Mouse (Mus musculus) midbrain, embryonic 11.5 days (tissue): ENCODE results near the gene Zfp518b. TPM values are rescaled to one million over a fixed set of nuclear protein-coding genes. Genes with fewer than 3 reads are reported as not detected.
A peak's percentile ranks its signal among the peaks of the same experiment; 100 is the strongest.

Experiments used
- ATAC-seq: fragments of 200-750 bp; cut with Nextera tagmentation; 2 replicates; pipeline ENCODE4 v1.8.0; 2017; ENCODE audit warnings: moderate TSS enrichment, moderate library complexity; ENCODE audit not compliant: low FRiP score
- DNase-seq: peaks from one replicate; pipeline ENCODE4 v3.0.0; 2015; ENCODE audit warnings: low spot score; ENCODE audit errors: missing footprints
- H3K27ac ChIP-seq: fragments of 300-500 bp; sonication (generic); 2 replicates; pipeline ENCODE4 v1.5.1; 2014; ENCODE audit warnings: low read depth, low read length
- H3K27me3 ChIP-seq: fragments of 300-500 bp; sonication (generic); 2 replicates; pipeline ENCODE4 v1.6.1; 2014; ENCODE audit warnings: mild to moderate bottlenecking, low read length, moderate library complexity, mixed read lengths; ENCODE audit not compliant: control insufficient read depth, insufficient read depth
- H3K36me3 ChIP-seq: fragments of 300-500 bp; sonication (generic); 2 replicates; pipeline ENCODE4 v1.6.1; 2014; ENCODE audit warnings: mild to moderate bottlenecking, low read length, moderate library complexity, mixed read lengths; ENCODE audit not compliant: control insufficient read depth, insufficient read depth
- H3K4me1 ChIP-seq: fragments of 300-500 bp; sonication (generic); 2 replicates; pipeline ENCODE4 v1.6.1; 2014; ENCODE audit warnings: low read length; ENCODE audit not compliant: control insufficient read depth, insufficient read depth
- H3K4me2 ChIP-seq: fragments of 300-500 bp; sonication (generic); 2 replicates; pipeline ENCODE4 v1.6.1; 2014; ENCODE audit warnings: mild to moderate bottlenecking, moderate library complexity
- H3K4me3 ChIP-seq: fragments of 300-500 bp; sonication (generic); 2 replicates; pipeline ENCODE4 v1.5.1; 2014; ENCODE audit warnings: low read depth, low read length
- H3K9ac ChIP-seq: fragments of 300-500 bp; sonication (generic); 2 replicates; pipeline ENCODE4 v1.6.1; 2014; ENCODE audit warnings: low read length
- H3K9me3 ChIP-seq: fragments of 300-500 bp; sonication (generic); 2 replicates; pipeline ENCODE4 v1.6.1; 2016; ENCODE audit warnings: low read length; ENCODE audit not compliant: control insufficient read depth
- WGBS: fragments of 180-500 bp; shearing (Covaris S2); extraction: QIAGEN DNeasy Blood & Tissue Kit; methylation state at CpG from one replicate; pipeline ENCODE4 v1.1.7; 2014; 5-methylcytosine and 5-hydroxymethylcytosine counted together
- polyA plus RNA-seq: library from polyadenylated mRNA; unstranded; fragments of >200 nt; fragmentation: Nextera tagmentation; extraction: Ambion mirVana; gene quantifications from 2 replicates; pipeline ENCODE4 v1.2.1, GENCODE M21; 2014

The Zfp518b gene
- polyA plus RNA-seq, 1 experiment from 2014 or later = 39.9 TPM

GRCm38 (mm10) chr5:38692859-38693258 lies 8.2 kb upstream of the Zfp518b start:
- DNase-seq = no peak

GRCm38 (mm10) chr5:38689186-38689585 lies 4.6 kb upstream of the Zfp518b start:
- H3K4me1 ChIP-seq = no peaks in the 10 kb centered on the region
- DNase-seq = no peak
- ATAC-seq = no peak
- H3K27ac ChIP-seq = no peak overlapping the region
- H3K4me3 ChIP-seq = no peak overlapping the region
- no peak overlapping the region for H3K9ac ChIP-seq
- no peaks in the 10 kb centered on the region for H3K36me3 ChIP-seq
- H3K27me3 ChIP-seq = no peaks in the 10 kb centered on the region
- 94% methylated on average over 6 of the region's 6 CpGs for WGBS
- H3K4me2 ChIP-seq = no peak overlapping the region
- H3K9me3 ChIP-seq = no peaks in the 10 kb centered on the region

More at GRCm38 (mm10) chr5:38692859-38693258, 8.2 kb upstream of the Zfp518b start:
- no peaks in the 10 kb centered on the region for H3K4me1 ChIP-seq
- H3K27ac ChIP-seq = no peak overlapping the region
- H3K9me3 ChIP-seq = no peaks in the 10 kb centered on the region
- no peaks in the 10 kb centered on the region for H3K36me3 ChIP-seq
- no peak overlapping the region for H3K4me3 ChIP-seq
- WGBS = 92% methylated on average over 6 of the region's 6 CpGs
- no peak overlapping the region for H3K4me2 ChIP-seq
- no peak for ATAC-seq
- H3K9ac ChIP-seq = no peak overlapping the region
- no peaks in the 10 kb centered on the region for H3K27me3 ChIP-seq

- no peak for DNase-seq
- H3K4me1 ChIP-seq = peaks cover 12% of the 10 kb centered on the region
- no peak overlapping the region for H3K9ac ChIP-seq
- H3K4me2 ChIP-seq = no peak overlapping the region
- no peak for ATAC-seq
- H3K4me3 ChIP-seq = no peak overlapping the region
- H3K27me3 ChIP-seq = no peaks in the 10 kb centered on the region
- H3K27ac ChIP-seq = no peak overlapping the region
- H3K36me3 ChIP-seq = peaks cover 2% of the 10 kb centered on the region; the same call in 1 of the 2 replicates
- 79% methylated on average over 1 of the region's 1 CpGs for WGBS
- H3K9me3 ChIP-seq = no peaks in the 10 kb centered on the region
Observed at GRCm38 (mm10) chr5:38687694-38688093, 3.1 kb upstream of the Zfp518b start.

GRCm38 (mm10) chr5:38658836-38659235 lies 25.8 kb downstream of the Zfp518b start:
- no peak overlapping the region for H3K4me3 ChIP-seq
- H3K4me1 ChIP-seq = no peaks in the 10 kb centered on the region
- DNase-seq (no peak), ATAC-seq (no peak)
- WGBS = 85% methylated on average over 5 of the region's 5 CpGs
- no peaks in the 10 kb centered on the region for H3K36me3 ChIP-seq
- no peak overlapping the region for H3K4me2 ChIP-seq
- H3K9ac ChIP-seq = no peak overlapping the region
- H3K9me3 ChIP-seq = no peaks in the 10 kb centered on the region
- no peaks in the 10 kb centered on the region for H3K27me3 ChIP-seq
- no peak overlapping the region for H3K27ac ChIP-seq

- H3K27ac ChIP-seq = no peak overlapping the region
- no peaks in the 10 kb centered on the region for H3K36me3 ChIP-seq
- ATAC-seq (no peak), DNase-seq (no peak)
- H3K4me3 ChIP-seq = no peak overlapping the region
- no peak overlapping the region for H3K9ac ChIP-seq
- 74% methylated on average over 6 of the region's 6 CpGs for WGBS
- no peaks in the 10 kb centered on the region for H3K27me3 ChIP-seq
- H3K4me1 ChIP-seq = no peaks in the 10 kb centered on the region
- no peaks in the 10 kb centered on the region for H3K9me3 ChIP-seq
- no peak overlapping the region for H3K4me2 ChIP-seq
Observed at GRCm38 (mm10) chr5:38656204-38656603, 28.4 kb downstream of the Zfp518b start.

- Histone ChIP-seq H3K27ac (no peak overlapping the region), H3K9ac (no peak overlapping the region), H3K27me3 (no peaks in the 10 kb centered on the region), H3K4me1 (no peaks in the 10 kb centered on the region), H3K4me2 (no peak overlapping the region), H3K4me3 (no peak overlapping the region), H3K9me3 (no peaks in the 10 kb centered on the region), H3K36me3 (no peaks in the 10 kb centered on the region)
- WGBS = 75% methylated on average over 12 of the region's 12 CpGs
- no peak for DNase-seq
- ATAC-seq = no peak
Observed at GRCm38 (mm10) chr5:38655421-38655928, 29.2 kb downstream of the Zfp518b start.

GRCm38 (mm10) chr5:38654571-38654970 lies 30.1 kb downstream of the Zfp518b start:
- no peak for DNase-seq
- no peaks in the 10 kb centered on the region for H3K36me3 ChIP-seq
- 36% methylated on average over 1 of the region's 1 CpGs for WGBS
- no peak overlapping the region for H3K4me2 ChIP-seq
- no peak overlapping the region for H3K4me3 ChIP-seq
- ATAC-seq = 0 out of 2 replicates have a peak, but pooled peaks have one; percentile 40
- H3K9ac ChIP-seq = no peak overlapping the region
- no peaks in the 10 kb centered on the region for H3K4me1 ChIP-seq
- no peaks in the 10 kb centered on the region for H3K9me3 ChIP-seq
- no peak overlapping the region for H3K27ac ChIP-seq
- no peaks in the 10 kb centered on the region for H3K27me3 ChIP-seq

- Histone ChIP-seq H3K4me1 (no peaks in the 10 kb centered on the region), H3K4me2 (no peak overlapping the region), H3K4me3 (no peak overlapping the region), H3K9me3 (no peaks in the 10 kb centered on the region), H3K36me3 (no peaks in the 10 kb centered on the region), H3K27ac (no peak overlapping the region), H3K27me3 (no peaks in the 10 kb centered on the region), H3K9ac (no peak overlapping the region)
- ATAC-seq = no peak
- DNase-seq = no peak
- 79% methylated on average over 2 of the region's 2 CpGs for WGBS
Observed at GRCm38 (mm10) chr5:38653101-38653500, 31.5 kb downstream of the Zfp518b start.

- Histone ChIP-seq H3K9ac (no peak overlapping the region), H3K36me3 (no peaks in the 10 kb centered on the region), H3K4me1 (no peaks in the 10 kb centered on the region), H3K9me3 (no peaks in the 10 kb centered on the region), H3K27me3 (no peaks in the 10 kb centered on the region), H3K4me3 (no peak overlapping the region), H3K4me2 (no peak overlapping the region), H3K27ac (no peak overlapping the region)
- DNase-seq = no peak
- ATAC-seq = no peak
- WGBS = 88% methylated on average over 5 of the region's 5 CpGs
Observed at GRCm38 (mm10) chr5:38651455-38651854, 33.2 kb downstream of the Zfp518b start.
